In genomic region chr12:100956028-100956427, GRCm38 (mm10) we compare ENCODE assay signal across 11 mouse cellular contexts. TPM values are rescaled to one million over a fixed set of nuclear protein-coding genes. Genes with fewer than 3 reads are reported as not detected.
DNase-seq lines count a peak whose midpoint lies in the region; ATAC-seq and TF ChIP-seq lines count a peak whose summit lies in the region.
"Had no signal": no experiment of that assay in that cellular context is flagged by ENCODE, and none has a peak within 500 bp of the region (broad histone marks: within the 10 kb centered on the region; RNA-seq: fewer than 3 reads in every experiment).

No protein-coding gene starts in this region.

- TF ChIP-seq CTCF in spleen, adult 2 months (IDR thresholded peaks at IDR 0.05; ENCODE audit: extremely low read depth, insufficient read depth, insufficient read length, insufficient replicate concordance): no peak

- no peak for DNase-seq in limb, embryonic 14.5 days (ENCODE audit: low spot score)
- no peak for DNase-seq in spleen, adult 2 months (ENCODE audit: low read depth in 1 of 2, low spot score in 2 of 2)
- DNase-seq in ovary, postnatal 10 days (ENCODE audit: low spot score): no peak
- DNase-seq in gastrocnemius, postnatal 25 days: no peak
- DNase-seq in heart, adult 18-20 months: no peak
- DNase-seq: gastrocnemius, postnatal 36 days; thymus, postnatal 36 days had no signal

- H3K27ac ChIP-seq in kidney, embryonic 15.5 days: peak overlapping the region; percentile 3; the same call in 1 of the 2 replicates
- H3K27ac ChIP-seq in kidney, embryonic 14.5 days (ENCODE audit: low read depth, low read length): no peak overlapping the region
- peak overlapping the region; percentile 18 for H3K27ac ChIP-seq in brown adipose tissue, adult 24 weeks (replicated peaks; ENCODE audit: low read depth, low read length)
- no peak overlapping the region for H3K27ac ChIP-seq in limb, embryonic 14.5 days (replicated peaks; ENCODE audit: low read depth, low read length)
- H3K27ac ChIP-seq in spleen, adult 2 months (ENCODE audit: insufficient read depth, low read length): peak overlapping the region; percentile 50; the same call in 1 of the 2 replicates
- H3K27ac ChIP-seq: midbrain, embryonic 15.5 days had no signal

- no peak overlapping the region for H3K9ac ChIP-seq in kidney, embryonic 15.5 days
- no peak overlapping the region for H3K9ac ChIP-seq in kidney, embryonic 14.5 days (ENCODE audit: low read depth, low read length)
- H3K9ac ChIP-seq in limb, embryonic 14.5 days (ENCODE audit: low read depth, low read length, severe bottlenecking): no peak overlapping the region
- H3K9ac ChIP-seq: midbrain, embryonic 15.5 days had no signal

- TF ChIP-seq POLR2A in limb, embryonic 14.5 days (IDR thresholded peaks at IDR 0.05; ENCODE audit: borderline replicate concordance, extremely low read depth, insufficient read depth, insufficient read length): no peak
- TF ChIP-seq POLR2A in spleen, adult 2 months (IDR thresholded peaks at IDR 0.05; ENCODE audit: low read depth, low read length): no peak

- ATAC-seq in kidney, embryonic 15.5 days (replicated peaks; ENCODE audit: low FRiP score): peak; percentile 52
- ATAC-seq in kidney, embryonic 14.5 days (ENCODE audit: low FRiP score, low TSS enrichment): no peak
- peak; percentile 17; the same call in 1 of the 2 replicates for ATAC-seq in limb, embryonic 14.5 days (ENCODE audit: low FRiP score, low read depth)
- ATAC-seq: midbrain, embryonic 15.5 days had no signal

- H3K9me3 ChIP-seq in kidney, embryonic 15.5 days (replicated peaks): no peaks in the 10 kb centered on the region
- no peaks in the 10 kb centered on the region for H3K9me3 ChIP-seq in kidney, embryonic 14.5 days (ENCODE audit: control insufficient read depth, low read length)
- no peaks in the 10 kb centered on the region for H3K9me3 ChIP-seq in limb, embryonic 14.5 days (ENCODE audit: control insufficient read depth, low read length)
- H3K9me3 ChIP-seq: midbrain, embryonic 15.5 days had no signal

- no peaks in the 10 kb centered on the region for H3K27me3 ChIP-seq in kidney, embryonic 15.5 days
- H3K27me3 ChIP-seq in kidney, embryonic 14.5 days (ENCODE audit: control insufficient read depth, insufficient read depth, low read length): no peaks in the 10 kb centered on the region
- no peaks in the 10 kb centered on the region for H3K27me3 ChIP-seq in limb, embryonic 14.5 days (ENCODE audit: control insufficient read depth, insufficient read depth, low read length)
- no peaks in the 10 kb centered on the region for H3K27me3 ChIP-seq in spleen, adult 2 months (ENCODE audit: control insufficient read depth, insufficient read depth, low read length)

- 71% methylated on average over 2 of the region's 2 CpGs for WGBS in kidney, embryonic 15.5 days
- 76% methylated on average over 2 of the region's 2 CpGs for WGBS in kidney, embryonic 14.5 days
- WGBS in limb, embryonic 14.5 days: 84% methylated on average over 2 of the region's 2 CpGs
- WGBS in spleen, adult 2 months: 88% methylated on average over 2 of the region's 2 CpGs

- no peak overlapping the region for H3K4me3 ChIP-seq in kidney, embryonic 15.5 days (replicated peaks)
- no peak overlapping the region for H3K4me3 ChIP-seq in kidney, embryonic 14.5 days (ENCODE audit: low read length)
- no peak overlapping the region for H3K4me3 ChIP-seq in brown adipose tissue, adult 24 weeks (ENCODE audit: insufficient read depth, low read depth, low read length)
- H3K4me3 ChIP-seq in limb, embryonic 14.5 days (replicated peaks; ENCODE audit: low read length): no peak overlapping the region
- no peak overlapping the region for H3K4me3 ChIP-seq in spleen, adult 2 months (ENCODE audit: extremely low read depth, insufficient read depth, insufficient read length)
- H3K4me3 ChIP-seq: midbrain, embryonic 15.5 days had no signal

- peaks cover 53% of the 10 kb centered on the region for H3K4me1 ChIP-seq in kidney, embryonic 15.5 days
- H3K4me1 ChIP-seq in kidney, embryonic 14.5 days (ENCODE audit: control insufficient read depth, insufficient read depth, low read length): peaks cover 10% of the 10 kb centered on the region
- H3K4me1 ChIP-seq in brown adipose tissue, adult 24 weeks (ENCODE audit: control insufficient read depth, insufficient read depth, insufficient read length, low read length): peaks cover 25% of the 10 kb centered on the region
- peaks cover 7% of the 10 kb centered on the region for H3K4me1 ChIP-seq in limb, embryonic 14.5 days (ENCODE audit: control insufficient read depth, insufficient read depth, low read length)
- no peaks in the 10 kb centered on the region; the same call in 1 of the 2 replicates for H3K4me1 ChIP-seq in spleen, adult 2 months (ENCODE audit: control insufficient read depth, insufficient read depth, insufficient read length)

- no peak overlapping the region for H3K4me2 ChIP-seq in kidney, embryonic 15.5 days
- H3K4me2 ChIP-seq in kidney, embryonic 14.5 days (replicated peaks; ENCODE audit: low read depth, low read length): no peak overlapping the region
- no peak overlapping the region for H3K4me2 ChIP-seq in limb, embryonic 14.5 days (replicated peaks; ENCODE audit: low read depth, low read length, severe bottlenecking)
- H3K4me2 ChIP-seq: midbrain, embryonic 15.5 days had no signal

- peaks cover 19% of the 10 kb centered on the region for H3K36me3 ChIP-seq in kidney, embryonic 15.5 days
- 0 out of 2 replicates have a peak, but pooled peaks cover 5% of the 10 kb centered on the region for H3K36me3 ChIP-seq in kidney, embryonic 14.5 days (ENCODE audit: control insufficient read depth, insufficient read depth, low read length)
- no peaks in the 10 kb centered on the region for H3K36me3 ChIP-seq in limb, embryonic 14.5 days (ENCODE audit: control insufficient read depth, insufficient read depth, low read length)
- peaks cover 11% of the 10 kb centered on the region for H3K36me3 ChIP-seq in spleen, adult 2 months (ENCODE audit: control insufficient read depth, insufficient read depth, low read length)
- H3K36me3 ChIP-seq: midbrain, embryonic 15.5 days had no signal

RNA-seq across cellular contexts. Expression of gene Gpr68, which starts 48.0 kb away (rescaled TPM):
- 0.51 and 0.53 TPM in 2 replicates for polyA plus RNA-seq in kidney, embryonic 15.5 days (2015; fragmentation: Nextera tagmentation; extraction: Ambion mirVana)
- polyA plus RNA-seq in kidney, embryonic 14.5 days (2014; fragmentation: Nextera tagmentation; extraction: Ambion mirVana): 0.14 and 0.34 TPM in 2 replicates
- not detected in 2 replicates for polyA plus RNA-seq in brown adipose tissue, adult 24 weeks (2012; ENCODE audit: insufficient read depth, insufficient read length, missing spikeins)
- 0.79 and 1.0 TPM in 2 replicates for polyA plus RNA-seq in limb, embryonic 14.5 days (2012; rRNA removed)
- polyA plus RNA-seq in limb, embryonic 14.5 days (2014; fragmentation: Nextera tagmentation; extraction: Ambion mirVana): 0.19 and 0.40 TPM in 2 replicates
- 14.0 and 18.2 TPM in 2 replicates for polyA plus RNA-seq in spleen, adult 2 months (2012; rRNA removed)
- total RNA-seq in gastrocnemius, postnatal 25 days (2021): under 1 TPM in 1 of 2 experiments, not detected in 1; 0.21 TPM
- total RNA-seq in heart, adult 18-20 months (2021): 1 to 10 TPM in 1 of 2 experiments, under 1 TPM in 1; 0.45 to 1.5 TPM

Comparison
In these comparisons a context has a peak if more than half of its experiments do, and no peak if none do; other contexts are left out.
1. H3K27ac ChIP-seq: peak in kidney, embryonic 15.5 days (single experiment), brown adipose tissue, adult 24 weeks (single experiment) and spleen, adult 2 months (single experiment); none in kidney, embryonic 14.5 days (single experiment) and limb, embryonic 14.5 days (single experiment).